Mouse (Mus musculus): ENCODE data around the gene Mettl18. TPM values are rescaled to one million over a fixed set of nuclear protein-coding genes. Genes with fewer than 3 reads are reported as not detected.

The Mettl18 gene
- polyA plus RNA-seq (2016; fragmentation: Nextera tagmentation; extraction: Ambion mirVana): 6.4 and 6.7 TPM in 2 replicates

DNA sequence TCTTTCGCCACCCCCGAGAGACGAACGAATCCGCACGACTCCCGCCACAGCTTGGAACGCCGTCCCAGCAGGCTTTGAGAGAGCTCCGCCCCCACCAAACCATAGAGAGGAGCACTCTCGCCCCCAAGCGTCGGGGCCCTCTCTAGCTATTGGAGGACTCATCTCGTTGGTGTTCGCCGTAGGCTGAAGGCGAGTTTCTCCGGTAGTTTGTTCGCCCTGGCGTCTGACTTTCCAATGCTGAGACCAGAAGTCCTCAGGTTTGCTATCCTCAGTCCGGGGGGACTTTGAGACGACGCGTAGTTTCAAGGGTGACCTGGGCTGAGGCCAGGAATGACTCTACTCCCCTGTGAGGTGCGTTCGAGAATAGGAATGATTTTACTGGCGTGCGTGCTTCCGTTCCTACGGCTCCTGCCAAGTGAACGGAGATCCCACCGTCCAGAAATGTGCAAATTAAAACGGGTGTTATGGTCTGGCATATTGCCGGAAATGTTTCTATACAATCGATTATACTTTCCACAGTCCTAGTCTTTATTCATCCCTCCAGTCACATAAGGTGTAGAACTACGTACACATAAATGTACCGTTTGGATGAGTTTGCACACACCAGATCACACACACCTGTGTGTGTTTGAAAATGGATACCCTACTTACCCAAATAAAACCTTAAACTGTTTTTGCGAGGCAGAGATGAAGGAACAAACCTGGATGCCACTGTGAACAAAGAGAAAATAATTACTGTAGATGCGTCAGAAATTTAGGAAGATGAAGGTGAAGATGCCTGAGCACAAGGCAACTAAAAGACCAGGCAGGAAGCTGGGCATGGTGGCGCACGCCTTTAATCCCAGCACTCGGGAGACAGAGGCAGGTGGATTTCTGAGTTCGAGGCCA lies at the start of gene Mettl18, which contains the start of gene BC055324:
Mettl18 (plus strand) TSS at position 169 of the 888 bp plus-strand sequence.
BC055324 (minus strand) TSS at position 76 of the 888 bp plus-strand sequence.
- H3K27ac ChIP-seq: peak within 1 kb of the TSS; percentile 79
- no peaks in the 10 kb centered on the region for H3K27me3 ChIP-seq (replicated peaks)
- ATAC-seq: peak; percentile 98
- peak within 1 kb of the TSS; percentile 84 for H3K4me2 ChIP-seq
- peak within 1 kb of the TSS; percentile 80 for H3K4me3 ChIP-seq
- H3K36me3 ChIP-seq: peaks cover 14% of the 10 kb centered on the region; the same call in 1 of the 2 replicates
- peaks cover 15% of the 10 kb centered on the region for H3K4me1 ChIP-seq
- no peaks in the 10 kb centered on the region for H3K9me3 ChIP-seq (replicated peaks)
- peak within 1 kb of the TSS; percentile 80 for H3K9ac ChIP-seq
- 2% methylated on average over 43 of the region's 43 CpGs for WGBS (ENCODE audit: insufficient replicate concordance)

DNA sequence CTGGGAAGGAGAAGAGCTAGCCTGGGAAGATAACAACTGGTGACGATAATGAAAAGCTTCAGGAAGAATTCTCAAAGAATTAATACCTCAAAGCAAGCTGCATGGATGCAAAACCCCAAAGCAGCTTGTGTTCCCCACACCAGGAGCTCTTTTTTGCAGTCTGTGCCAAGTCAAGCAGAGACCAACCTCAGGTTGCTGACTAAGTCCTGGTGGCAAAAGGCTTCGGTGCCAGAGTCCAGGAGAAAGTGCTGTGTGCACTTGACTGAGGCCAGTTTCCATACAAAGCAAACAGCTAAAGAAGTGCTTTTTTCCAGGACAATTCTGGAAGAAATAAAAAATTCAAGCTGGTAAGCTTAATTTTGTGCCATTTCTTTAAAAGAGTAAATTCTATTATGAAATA lies 41.3 kb upstream of the Mettl18 start:
- no peak overlapping the region for H3K4me3 ChIP-seq
- H3K4me2 ChIP-seq: no peak overlapping the region
- H3K9ac ChIP-seq: no peak overlapping the region
- no peak for ATAC-seq
- peaks cover 91% of the 10 kb centered on the region for H3K36me3 ChIP-seq
- H3K27me3 ChIP-seq (replicated peaks): no peaks in the 10 kb centered on the region
- 79% methylated on average over 2 of the region's 2 CpGs for WGBS (ENCODE audit: insufficient replicate concordance)
- no peak overlapping the region for H3K27ac ChIP-seq
- H3K9me3 ChIP-seq (replicated peaks): no peaks in the 10 kb centered on the region
- H3K4me1 ChIP-seq: no peaks in the 10 kb centered on the region

- Histone ChIP-seq H3K27ac (no peak overlapping the region), H3K9ac (no peak overlapping the region), H3K36me3 (peaks cover 79% of the 10 kb centered on the region), H3K4me1 (no peaks in the 10 kb centered on the region), H3K9me3 (replicated peaks) (no peaks in the 10 kb centered on the region), H3K27me3 (replicated peaks) (no peaks in the 10 kb centered on the region), H3K4me3 (no peak overlapping the region), H3K4me2 (no peak overlapping the region)
- 80% methylated on average over 3 of the region's 3 CpGs for WGBS (ENCODE audit: insufficient replicate concordance)
- no peak for ATAC-seq
These were observed 36.7 kb upstream of the Mettl18 start for GRCm38 (mm10) chr1:163958036-163958435.

GRCm38 (mm10) chr1:163964008-163964689 lies 30.5 kb upstream of the Mettl18 start:
- H3K36me3 ChIP-seq: peaks cover 65% of the 10 kb centered on the region
- H3K27ac ChIP-seq: no peak overlapping the region
- no peaks in the 10 kb centered on the region for H3K9me3 ChIP-seq (replicated peaks)
- no peaks in the 10 kb centered on the region for H3K27me3 ChIP-seq (replicated peaks)
- H3K9ac ChIP-seq: no peak overlapping the region
- 45% methylated on average over 10 of the region's 10 CpGs for WGBS (ENCODE audit: insufficient replicate concordance)
- no peak overlapping the region for H3K4me2 ChIP-seq
- no peak overlapping the region for H3K4me3 ChIP-seq
- ATAC-seq: no peak
- H3K4me1 ChIP-seq: no peaks in the 10 kb centered on the region

- Histone ChIP-seq H3K27me3 (replicated peaks) (no peaks in the 10 kb centered on the region), H3K9me3 (replicated peaks) (no peaks in the 10 kb centered on the region), H3K4me1 (no peaks in the 10 kb centered on the region), H3K27ac (no peak overlapping the region), H3K36me3 (peaks cover 42% of the 10 kb centered on the region), H3K4me3 (no peak overlapping the region), H3K4me2 (no peak overlapping the region), H3K9ac (no peak overlapping the region)
- ATAC-seq: no peak
- WGBS (ENCODE audit: insufficient replicate concordance): 79% methylated on average over 1 of the region's 1 CpGs
These were observed 20.2 kb upstream of the Mettl18 start for GRCm38 (mm10) chr1:163974471-163974870.

DNA sequence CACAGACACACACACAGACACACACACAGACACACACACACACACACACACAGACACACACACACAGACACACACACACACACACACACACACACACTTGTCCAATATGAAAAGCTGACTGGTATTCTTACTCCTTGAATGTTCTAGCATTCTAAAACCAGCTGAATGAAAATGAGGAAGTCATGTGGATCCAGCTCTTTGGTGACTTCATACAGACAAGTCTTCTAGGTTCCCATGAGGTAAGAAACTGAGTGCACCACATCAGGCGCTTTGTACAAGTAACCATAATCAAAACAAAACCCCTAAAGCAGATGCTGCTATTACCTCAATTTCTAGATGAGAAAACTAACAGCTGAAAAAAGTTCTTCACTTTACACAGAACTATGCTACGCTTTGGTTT lies 19.6 kb upstream of the Mettl18 start:
- Histone ChIP-seq H3K27ac (no peak overlapping the region), H3K9ac (no peak overlapping the region), H3K36me3 (peaks cover 45% of the 10 kb centered on the region), H3K4me1 (no peaks in the 10 kb centered on the region), H3K4me3 (no peak overlapping the region), H3K9me3 (replicated peaks) (no peaks in the 10 kb centered on the region), H3K27me3 (replicated peaks) (no peaks in the 10 kb centered on the region), H3K4me2 (no peak overlapping the region)
- no peak for ATAC-seq
- 89% methylated on average over 2 of the region's 2 CpGs for WGBS (ENCODE audit: insufficient replicate concordance)

GRCm38 (mm10) chr1:163976515-163976914 lies 18.2 kb upstream of the Mettl18 start:
- H3K4me2 ChIP-seq: no peak overlapping the region
- no peak for ATAC-seq
- no peaks in the 10 kb centered on the region for H3K4me1 ChIP-seq
- no peak overlapping the region for H3K27ac ChIP-seq
- 79% methylated on average over 1 of the region's 1 CpGs for WGBS (ENCODE audit: insufficient replicate concordance)
- H3K9ac ChIP-seq: no peak overlapping the region
- no peaks in the 10 kb centered on the region for H3K9me3 ChIP-seq (replicated peaks)
- H3K27me3 ChIP-seq (replicated peaks): no peaks in the 10 kb centered on the region
- peaks cover 51% of the 10 kb centered on the region for H3K36me3 ChIP-seq
- H3K4me3 ChIP-seq: no peak overlapping the region

GRCm38 (mm10) chr1:163992371-163992770 lies 2.3 kb upstream of the Mettl18 start:
- H3K27me3 ChIP-seq (replicated peaks): no peaks in the 10 kb centered on the region
- no peak overlapping the region for H3K27ac ChIP-seq
- H3K9me3 ChIP-seq (replicated peaks): no peaks in the 10 kb centered on the region
- peaks cover 28% of the 10 kb centered on the region for H3K36me3 ChIP-seq
- no peak overlapping the region for H3K4me2 ChIP-seq
- H3K4me3 ChIP-seq: no peak overlapping the region
- H3K9ac ChIP-seq: no peak overlapping the region
- no peak for ATAC-seq
- H3K4me1 ChIP-seq: peaks cover 15% of the 10 kb centered on the region
- 75% methylated on average over 4 of the region's 4 CpGs for WGBS (ENCODE audit: insufficient replicate concordance)

- 1% methylated on average over 38 of the region's 38 CpGs for WGBS (ENCODE audit: insufficient replicate concordance)
- peak; percentile 88 for ATAC-seq
These were observed 442 bp upstream of the Mettl18 start for GRCm38 (mm10) chr1:163994173-163994720.

DNA sequence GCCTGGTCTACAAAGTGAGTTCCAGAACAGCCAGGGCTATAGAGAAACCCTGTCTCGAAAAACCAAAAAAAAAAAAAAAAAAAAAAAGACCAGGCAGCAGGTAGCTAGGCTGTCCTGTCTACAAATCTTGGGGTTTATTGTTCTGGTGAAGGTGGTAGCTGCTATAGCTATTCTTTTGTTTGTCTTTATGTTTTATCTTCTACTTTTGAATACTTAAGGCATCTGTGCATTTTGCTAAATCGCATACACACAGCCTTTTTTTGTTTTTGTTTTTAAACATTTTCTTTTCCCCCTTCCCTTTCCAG lies 872 bp downstream of the Mettl18 start:
- 57% methylated on average over 2 of the region's 2 CpGs for WGBS (ENCODE audit: insufficient replicate concordance)
- no peak overlapping the region for H3K27ac ChIP-seq
- no peak for ATAC-seq

More at GRCm38 (mm10) chr1:163994173-163994720, 442 bp upstream of the Mettl18 start:
- peak overlapping the region; percentile 80 for H3K4me3 ChIP-seq
- peaks cover 15% of the 10 kb centered on the region for H3K36me3 ChIP-seq
- H3K27ac ChIP-seq: peak overlapping the region; percentile 65; the same call in 1 of the 2 replicates
- H3K4me2 ChIP-seq: peak overlapping the region; percentile 84
- peaks cover 15% of the 10 kb centered on the region for H3K4me1 ChIP-seq
- H3K27me3 ChIP-seq (replicated peaks): no peaks in the 10 kb centered on the region
- H3K9me3 ChIP-seq (replicated peaks): no peaks in the 10 kb centered on the region
- H3K9ac ChIP-seq: peak overlapping the region; percentile 80

GRCm38 (mm10) chr1:164001831-164002452 lies 7.3 kb downstream of the Mettl18 start:
- Histone ChIP-seq H3K9ac (no peak overlapping the region), H3K4me1 (no peaks in the 10 kb centered on the region), H3K36me3 (peaks cover under 1% of the 10 kb centered on the region; the same call in 1 of the 2 replicates), H3K4me2 (no peak overlapping the region), H3K9me3 (replicated peaks) (no peaks in the 10 kb centered on the region), H3K27ac (no peak overlapping the region), H3K4me3 (no peak overlapping the region), H3K27me3 (replicated peaks) (no peaks in the 10 kb centered on the region)
- WGBS (ENCODE audit: insufficient replicate concordance): 55% methylated on average over 6 of the region's 6 CpGs
- ATAC-seq: no peak

More for the DNA sequence above, 872 bp downstream of the Mettl18 start:
- Histone ChIP-seq H3K4me3 (peak overlapping the region; percentile 80), H3K4me2 (peak overlapping the region; percentile 84), H3K36me3 (peaks cover 12% of the 10 kb centered on the region; the same call in 1 of the 2 replicates), H3K27me3 (replicated peaks) (no peaks in the 10 kb centered on the region), H3K9me3 (replicated peaks) (no peaks in the 10 kb centered on the region), H3K4me1 (peaks cover 15% of the 10 kb centered on the region), H3K9ac (peak overlapping the region; percentile 80; the same call in 1 of the 2 replicates)
